Mouse (Mus musculus) thymus, adult 18-20 months (tissue): ENCODE measurements around the gene Socs2.

Experiments used
- DNase-seq, 2 experiments: peaks; one replicate each; pipeline ENCODE4 v3.0.0; 2022; ENCODE audit warnings: mixed read lengths in 2 of 2

Gene Socs2

GRCm38 (mm10) chr10:95337589-95337988, 79.4 kb downstream of the Socs2 start:
- no peak for DNase-seq

GRCm38 (mm10) chr10:95336781-95337544, 80.0 kb downstream of the Socs2 start:
- DNase-seq: no peak
